Mouse (Mus musculus) cerebellum, adult 18-20 months (tissue): ENCODE measurements around the gene Pdgfc.

Experiments used
- DNase-seq, 2 experiments: peaks; one replicate each; pipeline ENCODE4 v3.0.0; 2021

The Pdgfc gene

GRCm38 (mm10) chr3:81160457-81161165, 124.4 kb downstream of the Pdgfc start:
- DNase-seq = no peak

- no peak for DNase-seq
Measured at GRCm38 (mm10) chr3:81162129-81162528, 125.9 kb downstream of the Pdgfc start.

GRCm38 (mm10) chr3:81164091-81164490, 127.9 kb downstream of the Pdgfc start:
- DNase-seq = no peak

- DNase-seq = no peak
Measured at GRCm38 (mm10) chr3:81170073-81170809, 134.0 kb downstream of the Pdgfc start.

- DNase-seq = no peak
Measured at GRCm38 (mm10) chr3:81174832-81175231, 138.6 kb downstream of the Pdgfc start.

GRCm38 (mm10) chr3:81181319-81182013, 145.2 kb downstream of the Pdgfc start:
- DNase-seq = no peak

- DNase-seq = no peak
Measured at GRCm38 (mm10) chr3:81196937-81197336, 160.7 kb downstream of the Pdgfc start.

GRCm38 (mm10) chr3:81197644-81198043, 161.4 kb downstream of the Pdgfc start:
- no peak for DNase-seq

- no peak for DNase-seq
Measured at GRCm38 (mm10) chr3:81200647-81201046, 164.4 kb downstream of the Pdgfc start.

GRCm38 (mm10) chr3:81205201-81205600, 169.0 kb downstream of the Pdgfc start:
- no peak for DNase-seq

- DNase-seq = no peak
Measured at GRCm38 (mm10) chr3:81208246-81208645, 172.0 kb downstream of the Pdgfc start.

- DNase-seq = no peak
Measured at GRCm38 (mm10) chr3:81211147-81211546, 174.9 kb downstream of the Pdgfc start.

- DNase-seq = no peak
Measured at GRCm38 (mm10) chr3:81211666-81212065, 175.4 kb downstream of the Pdgfc start.

- no peak for DNase-seq
Measured at GRCm38 (mm10) chr3:81215547-81216118, 179.4 kb downstream of the Pdgfc start.

GRCm38 (mm10) chr3:81221682-81222081, 185.5 kb downstream of the Pdgfc start:
- no peak for DNase-seq

GRCm38 (mm10) chr3:81228344-81228743, 192.1 kb downstream of the Pdgfc start:
- no peak for DNase-seq

- no peak for DNase-seq
Measured at GRCm38 (mm10) chr3:81242697-81243590, 206.7 kb downstream of the Pdgfc start.

GRCm38 (mm10) chr3:81243591-81243990, 207.4 kb downstream of the Pdgfc start:
- DNase-seq = no peak

- no peak for DNase-seq
Measured at GRCm38 (mm10) chr3:81262801-81263200, 226.6 kb downstream of the Pdgfc start.
